Mouse (Mus musculus) left cerebral cortex, adult 6 months (tissue): ENCODE data around the gene Nipsnap2. TPM values are rescaled to one million over a fixed set of nuclear protein-coding genes. Genes with fewer than 3 reads are reported as not detected.

Source experiments
- long read RNA-seq, 2 experiments: library from polyadenylated mRNA; unstranded; transcript quantifications; one replicate each; pipeline ENCODE4 v2.0.0; 2019 to 2020
- polyA plus RNA-seq: library from polyadenylated mRNA; unstranded; fragments of <200 nt; fragmentation: Nextera tagmentation; gene quantifications from 2 replicates; pipeline ENCODE4 v1.2.3, GENCODE M21; 2021

The Nipsnap2 gene
- 131 and 208 TPM in 2 replicates for polyA plus RNA-seq
- long read RNA-seq, experiment 1, transcript Nipsnap2-201 (10 exons, 2,112 nt) = major isoform, 633 of 673 reads
- long read RNA-seq, experiment 1, transcript Nipsnap2-205 (11 exons, 1,600 nt) = minor isoform, 5 of 673 reads
- long read RNA-seq, experiment 1, partial matches to known transcripts = 13 of 673 reads
- long read RNA-seq, experiment 1, other reads (novel, unspliced or antisense) = 18 of 673 reads
- long read RNA-seq, experiment 2, transcript Nipsnap2-201 (10 exons, 2,112 nt) = major isoform, 88 of 229 reads
- long read RNA-seq, experiment 2, partial matches to known transcripts = 4 of 229 reads
- long read RNA-seq, experiment 2, other reads (novel, unspliced or antisense) = 134 of 229 reads

DNA sequence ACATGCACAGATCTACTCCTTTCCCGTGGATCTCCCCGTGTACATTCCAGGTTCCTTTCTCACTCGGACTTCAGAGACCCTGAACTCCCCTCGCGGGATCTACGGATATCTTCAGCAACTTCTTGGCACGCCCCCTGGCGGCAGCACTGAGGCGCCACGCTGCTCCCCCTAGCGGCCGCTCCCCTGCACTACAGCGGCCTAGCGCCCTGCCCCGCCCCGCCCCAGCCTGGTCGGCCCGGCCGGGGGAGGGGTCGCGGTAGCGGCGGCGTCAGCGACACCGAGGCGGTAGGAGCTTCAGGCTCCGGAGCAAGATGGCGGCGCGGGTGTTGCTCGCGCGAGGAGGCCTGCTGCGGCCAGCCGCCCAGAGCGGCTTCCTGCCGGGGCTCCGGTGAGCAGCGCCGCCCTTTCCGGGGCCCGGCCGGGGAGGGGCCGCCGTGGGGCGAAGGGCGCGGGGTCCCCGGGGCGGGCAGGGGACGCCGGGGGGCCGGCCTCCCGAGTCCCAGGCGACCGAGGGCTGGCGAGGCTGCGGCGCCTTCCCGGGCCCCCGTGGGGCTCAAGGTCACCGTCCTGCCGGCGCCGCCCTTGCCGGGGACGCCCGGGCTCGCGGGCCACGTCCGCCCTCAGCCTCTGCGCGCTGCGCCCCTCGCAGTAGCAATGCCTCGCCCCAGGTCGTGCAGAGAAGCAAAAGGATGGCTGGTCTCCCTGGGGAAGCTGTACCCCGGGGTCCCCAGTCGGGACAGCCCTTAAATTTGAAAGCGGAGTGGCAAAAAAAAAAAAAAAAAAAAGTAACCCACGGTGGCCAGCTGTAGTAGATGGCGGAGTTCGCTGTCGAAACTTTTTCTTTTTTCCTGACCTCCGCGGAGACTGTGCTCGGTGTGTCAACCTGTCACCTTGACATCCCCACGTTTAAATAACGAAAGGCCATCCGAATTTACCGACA, at the start of gene Nipsnap2:
TSS of gene Nipsnap2 (plus strand) at position 230 of the 940 bp plus-strand sequence.

DNA sequence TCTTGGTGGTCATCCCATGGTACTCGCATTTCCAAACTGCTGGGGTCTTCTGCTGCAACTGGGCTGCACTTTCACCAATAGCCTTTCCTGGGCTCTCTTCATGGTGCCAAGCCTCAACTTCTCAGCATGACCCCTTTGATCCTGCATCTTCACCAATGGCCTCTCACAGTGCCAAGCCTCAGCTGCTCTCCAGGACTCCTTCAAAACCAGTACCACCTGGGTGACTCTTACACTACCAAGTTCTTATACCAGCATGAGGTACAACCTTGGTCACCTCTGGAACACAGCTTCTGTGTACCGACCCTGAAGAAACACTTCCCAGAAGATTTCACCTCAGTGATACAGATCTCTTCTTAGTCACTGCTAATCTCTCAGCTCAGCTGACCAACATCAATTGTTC, 16.5 kb upstream of the Nipsnap2 start, which contains the start of gene Sept14:
TSS of gene Sept14 (minus strand) at position 101 of the 400 bp plus-strand sequence.

DNA sequence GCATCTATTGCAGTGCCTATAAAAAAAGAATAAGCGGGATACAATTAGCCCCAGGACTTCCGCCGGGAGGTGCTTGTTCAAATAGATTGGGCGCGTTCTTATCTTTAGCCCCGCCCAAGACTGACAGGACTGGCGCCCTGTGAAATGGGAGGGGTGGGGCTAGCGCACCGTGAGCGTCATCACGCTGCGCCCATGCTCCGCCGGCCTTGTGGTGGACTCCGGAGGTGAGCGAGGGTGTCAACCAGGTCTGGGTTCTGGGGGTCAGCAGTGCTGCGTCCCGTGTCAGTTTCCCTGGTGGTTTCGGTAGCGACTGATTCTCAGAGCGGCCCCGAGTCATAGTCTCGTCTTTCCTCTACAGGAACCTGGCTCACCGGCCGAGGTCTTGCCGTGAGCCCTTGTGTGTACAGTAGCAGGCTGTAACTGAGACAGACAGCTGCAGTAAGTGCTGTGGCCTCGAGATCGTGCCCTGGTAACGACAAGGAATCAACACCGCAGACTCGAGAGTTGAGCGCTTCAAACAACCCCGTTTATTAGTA, 9.5 kb upstream of the Nipsnap2 start, which contains the start of gene Mrps17:
TSS of gene Mrps17 (plus strand) at position 172 of the 536 bp plus-strand sequence.

DNA sequence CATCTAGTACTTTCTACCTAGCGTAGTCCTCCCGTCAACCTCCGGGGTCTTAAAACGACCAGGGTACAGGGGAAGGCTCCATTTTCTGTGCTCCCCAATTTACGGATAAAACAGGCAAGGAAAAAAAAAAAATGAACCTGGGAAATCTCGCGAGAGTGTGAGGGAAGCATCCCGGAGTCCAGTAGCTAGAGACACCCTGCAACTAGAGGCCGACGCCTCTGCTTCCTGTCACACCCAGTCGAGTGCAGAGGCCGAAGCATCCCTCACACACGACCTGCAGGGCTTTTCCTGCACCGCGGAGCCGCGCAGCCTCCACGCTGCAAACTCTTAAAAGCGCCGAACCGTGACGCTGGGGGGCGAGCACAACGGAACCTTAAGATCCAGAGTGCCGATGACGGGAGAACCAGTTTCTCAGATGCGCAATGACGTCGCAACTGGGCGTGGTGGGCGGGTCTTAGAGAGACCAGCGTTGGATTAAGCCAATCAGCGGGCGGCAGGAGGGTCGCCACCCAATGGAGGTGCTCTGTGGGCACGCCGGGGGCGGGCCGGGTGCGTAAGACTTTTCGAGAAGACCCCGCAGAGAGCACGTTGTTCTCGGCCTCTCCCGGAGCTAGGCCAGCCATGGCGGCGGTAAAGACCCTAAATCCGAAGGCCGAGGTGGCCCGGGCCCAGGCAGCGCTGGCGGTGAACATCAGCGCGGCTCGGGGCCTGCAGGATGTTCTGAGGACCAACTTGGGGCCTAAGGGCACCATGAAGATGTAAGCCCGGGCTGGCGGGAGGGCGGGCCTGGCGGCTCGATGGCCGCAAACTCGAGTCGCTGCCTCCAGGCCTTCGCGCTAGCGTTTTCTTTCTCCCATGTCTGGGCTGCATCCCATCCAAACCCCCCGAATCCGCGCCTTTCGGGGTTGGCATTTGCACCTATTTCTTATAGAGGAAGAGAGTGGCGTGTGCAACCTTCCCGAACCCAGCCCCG, 62.2 kb downstream of the Nipsnap2 start, which contains the start of gene Psph:
TSS of gene Psph (minus strand) at position 632 of the 973 bp plus-strand sequence.

Other genes with a start within 250 kb of the Nipsnap2 start
- 13.0 and 15.9 TPM in 2 replicates for gene Sfswap, start 223.8 kb upstream of the Nipsnap2 start, polyA plus RNA-seq
- gene Mmp17, start 140.9 kb upstream of the Nipsnap2 start, polyA plus RNA-seq = 10.1 and 31.1 TPM in 2 replicates
- 2.4 and 3.2 TPM in 2 replicates for gene Zfp11, start 55.0 kb upstream of the Nipsnap2 start, polyA plus RNA-seq
- gene Sept14, start 16.6 kb upstream of the Nipsnap2 start, polyA plus RNA-seq = not detected in 2 replicates
- gene Mrps17, start 9.6 kb upstream of the Nipsnap2 start, polyA plus RNA-seq = 204 and 231 TPM in 2 replicates
- gene Psph, start 62.4 kb downstream of the Nipsnap2 start, polyA plus RNA-seq = 45.5 and 53.7 TPM in 2 replicates
- gene Sumf2, start 121.9 kb downstream of the Nipsnap2 start, polyA plus RNA-seq = 16.8 and 18.7 TPM in 2 replicates
- 1,881 and 1,919 TPM in 2 replicates for gene Chchd2, start 162.4 kb downstream of the Nipsnap2 start, polyA plus RNA-seq
- gene Zbed5, start 170.7 kb downstream of the Nipsnap2 start, polyA plus RNA-seq = 7.2 and 7.8 TPM in 2 replicates
- gene Phkg1, start 173.5 kb downstream of the Nipsnap2 start, polyA plus RNA-seq = 7.8 and 12.4 TPM in 2 replicates
- 3.8 and 5.2 TPM in 2 replicates for gene Nupr1l, start 183.5 kb downstream of the Nipsnap2 start, polyA plus RNA-seq
- gene Vkorc1l1, start 216.9 kb downstream of the Nipsnap2 start, polyA plus RNA-seq = 8.3 and 8.5 TPM in 2 replicates